Mouse (Mus musculus) embryonic facial prominence, embryonic 12.5 days (tissue): ENCODE measurements around the gene Nr1h2. TPM values are rescaled to one million over a fixed set of nuclear protein-coding genes. Genes with fewer than 3 reads are reported as not detected.

ENCODE experiments used
- ATAC-seq: fragments of 200-750 bp; cut with Nextera tagmentation; 2 replicates; pipeline ENCODE4 v1.8.0; 2017; ENCODE audit not compliant: insufficient number of reproducible peaks, insufficient read depth, low FRiP score, low TSS enrichment
- H3K27ac ChIP-seq: fragments of 300-500 bp; sonication (generic); 2 replicates; pipeline ENCODE4 v1.5.1; 2016; ENCODE audit warnings: mild to moderate bottlenecking
- H3K27me3 ChIP-seq: fragments of 300-500 bp; sonication (generic); 2 replicates; pipeline ENCODE4 v1.6.1; 2016; ENCODE audit warnings: mild to moderate bottlenecking, moderate library complexity
- H3K36me3 ChIP-seq: fragments of 300-500 bp; sonication (generic); 2 replicates; pipeline ENCODE4 v1.6.1; 2016; ENCODE audit warnings: mild to moderate bottlenecking
- H3K4me1 ChIP-seq: fragments of 300-500 bp; sonication (generic); 2 replicates; pipeline ENCODE4 v1.6.1; 2016
- H3K4me2 ChIP-seq: fragments of 300-500 bp; sonication (generic); replicated peaks from 2 replicates; pipeline ENCODE4 v1.6.1; 2016; ENCODE audit warnings: mild to moderate bottlenecking, moderate library complexity
- H3K4me3 ChIP-seq: fragments of 300-500 bp; sonication (generic); 2 replicates; pipeline ENCODE4 v1.5.1; 2016; ENCODE audit warnings: mild to moderate bottlenecking
- H3K9ac ChIP-seq: fragments of 300-500 bp; sonication (generic); 2 replicates; pipeline ENCODE4 v1.6.1; 2016; ENCODE audit warnings: mild to moderate bottlenecking, moderate library complexity
- H3K9me3 ChIP-seq: fragments of 300-500 bp; sonication (generic); 2 replicates; pipeline ENCODE4 v1.6.1; 2016; ENCODE audit warnings: mild to moderate bottlenecking, moderate library complexity
- WGBS: fragments of 180-500 bp; shearing (Covaris S2); methylation state at CpG from one replicate; pipeline ENCODE4 v1.1.7; 2016; 5-methylcytosine and 5-hydroxymethylcytosine counted together
- microRNA-seq: library from miRNA; unstranded; fragments of <30 nt; microRNA quantifications from one replicate; pipeline ENCODE4, GENCODE M21; 2017
- polyA plus RNA-seq: library from polyadenylated mRNA; unstranded; fragments of >200 nt; fragmentation: Nextera tagmentation; extraction: Ambion mirVana; gene quantifications from 2 replicates; pipeline ENCODE4 v1.2.1, GENCODE M21; 2016

Nr1h2 gene
- polyA plus RNA-seq, 1 experiment from 2014 or later, result 68.1 TPM

DNA sequence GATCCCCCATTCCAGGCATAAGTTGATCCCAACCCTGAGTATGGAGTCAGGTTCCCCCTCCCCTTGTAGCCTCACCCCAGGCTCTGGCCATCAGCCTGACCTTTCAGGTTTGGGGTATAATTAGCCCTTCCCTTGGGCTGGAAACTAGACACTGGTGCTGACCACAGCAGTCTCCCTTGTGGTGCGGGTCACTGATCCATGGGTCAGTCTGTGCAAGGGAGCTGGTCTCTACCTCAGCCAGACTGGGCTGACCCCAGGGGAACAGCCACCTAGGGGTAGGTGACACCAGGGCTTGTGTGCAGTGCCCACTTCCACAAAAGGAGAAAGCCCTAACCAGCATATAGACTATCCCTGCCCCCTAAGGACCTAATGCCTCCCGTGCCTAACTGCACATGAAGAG, 30.7 kb downstream of the Nr1h2 start:
- no peak overlapping the region for H3K4me2 ChIP-seq
- H3K4me1 ChIP-seq, result peaks cover 8% of the 10 kb centered on the region; the same call in 1 of the 2 replicates
- WGBS, result 64% methylated on average over 2 of the region's 2 CpGs
- no peak overlapping the region for H3K4me3 ChIP-seq
- H3K9me3 ChIP-seq, result no peaks in the 10 kb centered on the region
- ATAC-seq, result no peak
- H3K27ac ChIP-seq, result no peak overlapping the region
- peaks cover 72% of the 10 kb centered on the region for H3K27me3 ChIP-seq
- H3K9ac ChIP-seq, result no peak overlapping the region
- H3K36me3 ChIP-seq, result no peaks in the 10 kb centered on the region

DNA sequence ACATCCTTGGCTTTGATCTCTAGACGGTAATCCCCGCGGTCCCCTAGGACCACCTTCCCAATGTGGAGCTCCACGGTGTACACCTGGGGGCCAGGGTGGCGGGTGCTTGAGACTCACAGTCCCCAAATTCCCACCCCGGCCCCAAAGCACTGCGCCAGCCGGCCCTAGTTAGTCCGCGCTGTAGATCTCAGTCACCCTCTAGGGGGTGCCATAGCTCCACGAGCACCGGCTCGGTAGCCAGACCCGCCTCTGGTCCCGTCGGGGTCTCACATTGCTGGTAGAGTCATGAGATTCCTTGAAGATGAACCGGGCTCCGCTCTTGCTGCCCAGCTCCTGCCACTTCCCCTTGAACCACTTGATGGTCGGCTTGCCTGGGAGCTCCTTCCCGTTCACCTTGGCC, 32.0 kb downstream of the Nr1h2 start:
- Histone ChIP-seq H3K4me3 (no peak overlapping the region), H3K9ac (no peak overlapping the region)
- peak; percentile 64; the same call in 1 of the 2 replicates for ATAC-seq

GRCm38 (mm10) chr7:44520990-44521389, 32.8 kb downstream of the Nr1h2 start:
- H3K36me3 ChIP-seq, result no peaks in the 10 kb centered on the region
- H3K4me2 ChIP-seq, result no peak overlapping the region
- 64% methylated on average over 3 of the region's 3 CpGs for WGBS
- H3K27ac ChIP-seq, result no peak overlapping the region
- H3K4me3 ChIP-seq, result no peak overlapping the region
- peaks cover 3% of the 10 kb centered on the region; the same call in 1 of the 2 replicates for H3K4me1 ChIP-seq
- H3K27me3 ChIP-seq, result peaks cover 60% of the 10 kb centered on the region
- H3K9ac ChIP-seq, result no peak overlapping the region
- no peak for ATAC-seq
- H3K9me3 ChIP-seq, result no peaks in the 10 kb centered on the region

More for the DNA sequence above, 32.0 kb downstream of the Nr1h2 start:
- no peak overlapping the region for H3K27ac ChIP-seq
- H3K4me2 ChIP-seq, result peak overlapping the region; percentile 27; the same call in 1 of the 2 replicates
- H3K36me3 ChIP-seq, result no peaks in the 10 kb centered on the region
- 3% methylated on average over 20 of the region's 20 CpGs for WGBS
- H3K4me1 ChIP-seq, result peaks cover 3% of the 10 kb centered on the region; the same call in 1 of the 2 replicates
- H3K27me3 ChIP-seq, result peaks cover 66% of the 10 kb centered on the region
- H3K9me3 ChIP-seq, result no peaks in the 10 kb centered on the region

DNA sequence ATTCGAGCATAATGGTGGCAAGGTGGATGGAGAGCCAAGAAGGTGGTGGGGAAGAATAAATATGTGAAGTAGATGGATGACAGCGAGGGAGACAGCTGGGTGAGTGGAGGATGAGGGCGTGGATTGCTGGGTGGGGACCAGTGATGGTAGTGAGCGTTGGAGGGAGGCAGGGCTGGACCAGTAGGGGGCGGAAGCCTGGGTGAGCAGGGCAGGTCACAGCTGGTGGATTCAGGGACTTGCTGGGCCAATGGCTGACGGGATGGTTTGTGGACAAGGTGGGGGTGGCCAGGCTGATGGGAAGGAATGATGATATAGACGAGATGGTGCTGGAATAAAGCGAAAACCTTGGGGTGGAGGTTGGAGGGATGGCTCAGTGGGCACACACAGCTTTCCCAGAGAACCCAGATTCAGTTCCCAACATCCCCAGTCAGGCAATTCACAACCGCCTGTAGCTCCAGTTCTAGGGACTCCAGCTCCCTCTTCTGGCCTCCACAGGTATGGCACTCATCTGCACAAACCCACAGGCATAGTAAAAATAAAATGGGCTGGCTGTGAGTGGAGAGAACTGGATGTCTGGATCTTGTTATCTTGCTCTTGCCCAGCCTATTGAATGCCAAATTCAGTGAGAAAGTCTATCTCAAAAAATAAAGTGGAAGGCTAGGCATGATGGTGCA, 34.4 kb downstream of the Nr1h2 start:
- no peaks in the 10 kb centered on the region for H3K9me3 ChIP-seq
- no peak for ATAC-seq
- WGBS, result 68% methylated on average over 9 of the region's 9 CpGs
- H3K4me3 ChIP-seq, result no peak overlapping the region
- no peak overlapping the region for H3K9ac ChIP-seq
- peaks cover 48% of the 10 kb centered on the region for H3K27me3 ChIP-seq
- no peaks in the 10 kb centered on the region for H3K36me3 ChIP-seq
- no peak overlapping the region for H3K27ac ChIP-seq
- no peak overlapping the region for H3K4me2 ChIP-seq
- no peaks in the 10 kb centered on the region for H3K4me1 ChIP-seq

DNA sequence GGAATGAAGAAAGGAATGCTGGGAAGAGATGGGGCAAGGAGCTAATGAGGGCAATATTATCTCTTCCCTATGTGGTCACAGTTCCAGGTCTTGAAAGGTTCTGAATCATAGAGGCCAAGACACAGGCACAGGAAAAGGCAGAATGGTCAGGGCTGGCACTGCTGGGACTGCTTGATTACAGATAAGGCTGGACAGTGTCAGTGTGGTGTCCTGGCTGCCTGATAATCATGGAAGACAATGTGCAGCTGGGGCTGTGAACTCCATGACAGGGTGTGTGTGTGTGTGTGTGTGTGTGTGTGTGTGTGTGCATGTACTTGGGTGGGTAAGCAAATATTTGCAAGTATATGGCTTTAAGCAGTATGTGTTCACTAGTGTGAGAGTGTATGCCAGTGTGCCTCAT, 46.3 kb downstream of the Nr1h2 start:
- H3K4me1 ChIP-seq, result no peaks in the 10 kb centered on the region
- no peak overlapping the region for H3K9ac ChIP-seq
- peaks cover 4% of the 10 kb centered on the region for H3K9me3 ChIP-seq
- no peak overlapping the region for H3K4me3 ChIP-seq
- H3K27ac ChIP-seq, result no peak overlapping the region
- no peak for ATAC-seq
- H3K27me3 ChIP-seq, result 0 out of 2 replicates have a peak, but pooled peaks cover 6% of the 10 kb centered on the region
- no peak overlapping the region for H3K4me2 ChIP-seq
- H3K36me3 ChIP-seq, result no peaks in the 10 kb centered on the region

DNA sequence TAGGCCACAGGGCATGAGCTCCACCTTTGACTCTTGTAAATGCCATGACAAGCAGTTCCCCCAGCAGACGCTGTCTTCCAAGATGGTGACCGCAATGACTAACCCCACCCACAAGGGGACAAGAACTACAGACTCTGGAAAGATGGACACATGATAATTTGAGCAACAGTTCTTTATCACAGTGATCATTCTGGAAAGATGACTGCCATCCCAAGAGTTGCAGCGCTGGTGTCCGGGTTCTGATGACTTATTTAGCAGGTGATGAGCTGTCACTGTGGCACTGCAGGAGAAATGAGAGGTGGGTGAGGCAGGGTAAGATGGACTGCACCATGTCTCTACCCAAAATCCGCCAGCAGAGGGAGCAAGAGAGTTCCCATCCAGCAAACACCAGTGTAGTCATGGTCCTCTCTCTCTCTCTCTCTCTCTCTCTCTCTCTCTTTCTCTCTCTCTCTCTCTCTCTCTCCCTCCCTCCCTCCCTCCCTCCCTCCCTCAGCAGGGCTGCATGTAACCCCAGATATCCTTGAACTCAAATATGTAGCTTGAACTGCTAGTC, 52.1 kb downstream of the Nr1h2 start:
- Histone ChIP-seq H3K9ac (no peak overlapping the region), H3K4me2 (no peak overlapping the region), H3K36me3 (no peaks in the 10 kb centered on the region), H3K4me1 (0 out of 2 replicates have a peak, but pooled peaks cover 4% of the 10 kb centered on the region), H3K4me3 (no peak overlapping the region), H3K27me3 (no peaks in the 10 kb centered on the region), H3K27ac (no peak overlapping the region), H3K9me3 (no peaks in the 10 kb centered on the region)
- no peak for ATAC-seq
- WGBS, result 36% methylated on average over 5 of the region's 5 CpGs

GRCm38 (mm10) chr7:44500046-44500445, 53.7 kb downstream of the Nr1h2 start:
- no peak overlapping the region for H3K4me2 ChIP-seq
- WGBS, result 63% methylated on average over 20 of the region's 20 CpGs

More at GRCm38 (mm10) chr7:44500046-44500445, 53.7 kb downstream of the Nr1h2 start:
- Histone ChIP-seq H3K27ac (no peak overlapping the region), H3K9me3 (no peaks in the 10 kb centered on the region), H3K9ac (no peak overlapping the region), H3K4me3 (no peak overlapping the region), H3K27me3 (no peaks in the 10 kb centered on the region), H3K4me1 (peaks cover 12% of the 10 kb centered on the region), H3K36me3 (no peaks in the 10 kb centered on the region)
- no peak for ATAC-seq

Small RNAs within 50 kb of the gene (microRNA-seq; reads per million reads assigned to microRNA genes)
- gene Mir7053, result 0.73 reads per million

Other genes with a start within 250 kb of the Nr1h2 start
- gene Clec11a, start 247.0 kb downstream of the Nr1h2 start, polyA plus RNA-seq, result 1.9 and 2.3 TPM in 2 replicates
- gene Shank1, start 243.7 kb downstream of the Nr1h2 start, polyA plus RNA-seq, result 2.4 and 3.8 TPM in 2 replicates
- gene Syt3, start 169.8 kb downstream of the Nr1h2 start, polyA plus RNA-seq, result 2.9 and 3.3 TPM in 2 replicates
- 0.86 and 1.1 TPM in 2 replicates for gene 1700008O03Rik, start 168.1 kb downstream of the Nr1h2 start, polyA plus RNA-seq
- 2.3 and 2.6 TPM in 2 replicates for gene Lrrc4b, start 124.9 kb downstream of the Nr1h2 start, polyA plus RNA-seq
- 0.42 and 0.71 TPM in 2 replicates for gene Aspdh, start 88.6 kb downstream of the Nr1h2 start, polyA plus RNA-seq
- gene Josd2, start 86.0 kb downstream of the Nr1h2 start, polyA plus RNA-seq, result 80.4 and 85.6 TPM in 2 replicates
- gene Emc10, start 57.4 kb downstream of the Nr1h2 start, polyA plus RNA-seq, result 121 and 124 TPM in 2 replicates
- 20.2 and 22.5 TPM in 2 replicates for gene Fam71e1, start 57.4 kb downstream of the Nr1h2 start, polyA plus RNA-seq
- 0.06 TPM in 2 replicates for gene Mybpc2, start 29.3 kb downstream of the Nr1h2 start, polyA plus RNA-seq
- 0.10 TPM in 1 of 2 replicates, not detected in the other for gene Spib, start 21.9 kb downstream of the Nr1h2 start, polyA plus RNA-seq
- 125 and 130 TPM in 2 replicates for gene Pold1, start 5.1 kb downstream of the Nr1h2 start, polyA plus RNA-seq
- 1.1 and 1.3 TPM in 2 replicates for gene Napsa, start 18.4 kb upstream of the Nr1h2 start, polyA plus RNA-seq
- gene Kcnc3, start 36.7 kb upstream of the Nr1h2 start, polyA plus RNA-seq, result 0.70 and 0.79 TPM in 2 replicates
- gene Myh14, start 116.9 kb upstream of the Nr1h2 start, polyA plus RNA-seq, result 6.5 and 6.8 TPM in 2 replicates
- not detected in 2 replicates for gene Izumo2, start 154.8 kb upstream of the Nr1h2 start, polyA plus RNA-seq
- gene Vrk3, start 194.5 kb upstream of the Nr1h2 start, polyA plus RNA-seq, result 36.4 and 36.7 TPM in 2 replicates
- gene Zfp473, start 197.1 kb upstream of the Nr1h2 start, polyA plus RNA-seq, result 2.3 and 2.6 TPM in 2 replicates